Mouse (Mus musculus) E14TG2a.4 (cell line): ENCODE data around the gene Hist1h4f.
"Not testable (repeated sequence)": the region's sequence is repeated elsewhere in the genome, so short reads cannot be mapped to it uniquely, and the experiment has no call there.

Source experiments
- H3K27me3 ChIP-seq: 2 replicates; pipeline ENCODE4 v1.6.1; 2014; ENCODE audit warnings: low read length, control low read depth; ENCODE audit not compliant: insufficient read depth
- H3K36me3 ChIP-seq: 2 replicates; pipeline ENCODE4 v1.6.1; 2014; ENCODE audit warnings: low read length, control low read depth; ENCODE audit not compliant: insufficient read depth
- H3K4me1 ChIP-seq: replicated peaks from 2 replicates; pipeline ENCODE4 v1.6.1; 2014; ENCODE audit warnings: low read depth, low read length, control low read depth
- H3K4me3 ChIP-seq: replicated peaks from 2 replicates; pipeline ENCODE4 v1.5.1; 2014; ENCODE audit warnings: mild to moderate bottlenecking, low read length
- H3K9me3 ChIP-seq: 2 replicates; pipeline ENCODE4 v1.6.1; 2014; ENCODE audit warnings: low read length, control low read depth
- CTCF ChIP-seq: conservative IDR thresholded peaks from 2 replicates; pipeline ENCODE4 v1.5.1; 2014; ENCODE audit warnings: low read length
- NANOG ChIP-seq: IDR thresholded peaks from 2 replicates; pipeline ENCODE4 v1.6.1; 2014; ENCODE audit warnings: borderline replicate concordance, low read length, mixed read lengths
- POU5F1 ChIP-seq: IDR thresholded peaks from 2 replicates; pipeline ENCODE4 v1.6.1; 2014; ENCODE audit warnings: low read length, borderline replicate concordance

Hist1h4f gene

DNA sequence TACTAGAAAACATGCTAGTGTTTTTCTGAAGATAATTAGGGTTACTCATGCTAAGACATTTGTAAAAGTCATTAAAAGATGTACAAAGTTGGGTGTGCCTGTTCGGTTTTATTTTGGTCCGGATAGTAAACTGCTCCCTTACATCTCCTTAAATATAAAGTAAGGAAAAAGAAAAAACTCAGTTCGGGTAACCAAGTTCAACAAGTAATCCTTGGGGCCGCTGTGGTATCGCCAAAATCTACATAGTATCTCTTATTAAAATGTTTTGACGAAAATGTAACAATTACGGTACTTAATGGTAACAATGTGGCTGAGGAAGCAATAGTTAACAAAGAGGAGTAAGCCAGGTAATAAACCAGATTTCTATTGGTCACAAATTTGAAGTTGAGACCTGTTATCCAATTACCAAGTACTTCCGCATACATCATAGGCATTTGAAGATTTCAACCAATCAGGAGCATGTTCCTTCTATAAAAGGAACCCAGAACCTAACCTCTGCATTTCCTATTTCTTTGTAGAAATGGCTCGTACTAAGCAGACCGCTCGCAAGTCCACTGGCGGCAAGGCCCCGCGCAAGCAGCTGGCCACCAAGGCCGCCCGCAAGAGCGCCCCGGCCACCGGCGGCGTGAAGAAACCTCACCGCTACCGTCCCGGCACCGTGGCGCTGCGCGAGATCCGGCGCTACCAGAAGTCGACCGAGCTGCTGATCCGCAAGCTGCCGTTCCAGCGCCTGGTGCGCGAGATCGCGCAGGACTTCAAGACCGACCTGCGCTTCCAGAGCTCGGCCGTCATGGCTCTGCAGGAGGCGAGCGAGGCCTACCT, 7.3 kb downstream of the Hist1h4f start, which contains the start of gene Hist1h3f:
Gene Hist1h3f, plus strand, starts transcription at position 88 of the 822 bp plus-strand sequence.
- Histone ChIP-seq H3K9me3 (no peaks in the 10 kb centered on the region), H3K4me1 (peaks cover 18% of the 10 kb centered on the region), H3K27me3 (no peaks in the 10 kb centered on the region), H3K4me3 (peak within 1 kb of the TSS; percentile 74), H3K36me3 (no peaks in the 10 kb centered on the region)
- TF ChIP-seq POU5F1 = no peak
- no peak for TF ChIP-seq NANOG
- TF ChIP-seq CTCF = no peak

DNA sequence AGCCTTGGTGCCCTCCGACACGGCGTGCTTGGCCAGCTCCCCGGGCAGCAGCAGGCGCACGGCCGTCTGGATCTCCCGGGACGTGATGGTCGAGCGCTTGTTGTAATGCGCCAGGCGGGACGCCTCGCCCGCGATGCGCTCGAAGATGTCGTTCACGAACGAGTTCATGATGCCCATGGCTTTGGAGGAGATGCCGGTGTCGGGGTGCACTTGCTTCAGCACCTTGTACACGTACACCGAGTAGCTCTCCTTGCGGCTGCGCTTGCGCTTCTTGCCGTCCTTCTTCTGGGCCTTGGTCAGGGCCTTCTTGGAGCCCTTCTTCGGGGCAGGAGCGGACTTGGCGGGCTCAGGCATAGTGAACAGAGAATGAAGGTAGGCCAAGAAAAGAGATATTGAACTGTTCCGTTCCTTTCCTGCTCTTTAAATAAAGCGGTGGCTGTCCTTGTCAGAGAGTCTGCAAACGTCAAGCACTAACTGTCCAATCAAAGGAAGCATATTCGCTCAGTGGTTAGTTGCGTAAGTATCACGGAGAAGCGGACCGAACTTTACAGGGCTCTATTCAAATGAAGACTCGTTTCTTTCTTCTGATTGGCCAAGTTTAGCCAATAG, 8.3 kb downstream of the Hist1h4f start, which contains the start of gene Hist1h2bh:
Gene Hist1h2bh, minus strand, starts transcription at position 394 of the 609 bp plus-strand sequence.
- H3K36me3 ChIP-seq, H3K27me3 ChIP-seq, H3K9me3 ChIP-seq: not testable (repeated sequence)
- Histone ChIP-seq H3K4me1 (peaks cover 21% of the 10 kb centered on the region), H3K4me3 (peak within 1 kb of the TSS; percentile 74)

DNA sequence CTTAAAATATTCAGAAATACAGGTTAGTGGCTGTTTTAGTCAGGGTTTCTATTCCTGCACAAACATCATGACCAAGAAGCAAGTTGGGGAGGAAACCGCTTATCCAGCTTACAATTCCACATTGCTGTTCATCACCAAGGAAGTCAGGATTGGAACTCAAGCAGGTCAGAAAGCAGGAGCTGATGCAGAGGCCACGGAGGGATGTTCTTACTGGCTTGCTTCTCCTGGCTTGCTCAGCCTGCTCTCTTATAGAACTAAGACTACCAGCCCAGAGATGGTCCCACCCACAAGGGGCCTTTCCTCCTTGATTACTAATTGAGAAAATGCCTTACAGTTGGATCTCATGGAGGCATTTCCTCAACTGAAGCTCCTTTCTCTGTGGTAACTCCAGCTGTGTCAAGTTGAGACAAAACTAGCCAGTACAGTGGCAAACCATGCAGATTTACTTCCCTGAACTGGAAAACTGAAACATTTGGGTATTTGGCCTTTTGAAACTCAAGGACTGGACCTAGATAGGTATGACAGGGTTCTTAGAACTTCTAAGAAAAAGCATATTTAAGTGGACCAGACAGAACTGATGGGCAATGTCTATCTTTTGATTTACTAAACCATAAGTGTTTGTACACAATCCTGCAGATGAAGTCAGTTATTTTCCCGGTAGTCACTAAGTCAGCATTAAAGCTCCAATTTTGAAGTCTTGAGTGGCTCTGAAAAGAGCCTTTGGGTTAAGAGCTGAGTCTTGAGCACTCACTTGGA, 9.0 kb downstream of the Hist1h4f start:
- peaks cover 26% of the 10 kb centered on the region for H3K4me1 ChIP-seq
- H3K4me3 ChIP-seq = peak overlapping the region; percentile 74
- not testable (repeated sequence) for H3K27me3 ChIP-seq, H3K36me3 ChIP-seq, H3K9me3 ChIP-seq

DNA sequence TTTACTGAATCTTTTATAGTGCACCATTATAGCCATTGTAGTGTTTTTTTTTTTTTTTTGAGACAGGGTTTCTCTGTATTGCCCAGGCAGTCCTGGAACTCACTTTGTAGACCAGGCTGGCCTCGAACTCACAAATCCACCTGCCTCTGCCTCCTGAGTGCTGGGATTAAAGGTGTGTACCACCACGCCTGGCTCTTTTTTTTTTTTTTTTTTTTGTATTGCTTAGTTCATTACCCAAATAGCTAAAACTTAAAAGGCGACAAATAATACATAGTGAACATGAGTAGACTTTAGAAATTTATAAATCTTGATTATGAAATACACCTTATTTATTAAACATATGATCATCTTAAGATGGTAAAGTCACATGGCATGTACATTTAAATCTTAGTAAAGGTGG, 10.0 kb downstream of the Hist1h4f start:
- peaks cover 29% of the 10 kb centered on the region for H3K4me1 ChIP-seq
- H3K36me3 ChIP-seq = no peaks in the 10 kb centered on the region; the same call in 1 of the 2 replicates
- no peaks in the 10 kb centered on the region for H3K9me3 ChIP-seq

DNA sequence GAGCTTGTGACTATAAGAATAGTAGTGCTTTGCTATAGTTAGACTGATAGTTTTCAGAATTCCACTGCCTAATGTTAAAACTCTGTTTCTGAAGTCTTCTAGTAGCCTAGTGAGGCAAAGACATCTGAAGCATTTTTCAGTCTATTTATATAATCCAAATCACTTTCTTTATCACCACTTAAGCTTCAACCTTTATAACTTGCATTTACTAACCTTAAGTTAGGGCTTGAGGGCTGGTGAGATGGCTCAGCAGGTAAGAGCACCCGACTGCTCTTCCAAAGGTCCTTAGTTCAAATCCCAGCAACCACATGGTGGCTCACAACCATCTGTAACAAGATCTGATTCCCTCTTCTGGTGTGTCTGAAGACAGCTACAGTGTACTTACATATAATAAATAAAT, 11.6 kb downstream of the Hist1h4f start:
- not testable (repeated sequence) for H3K36me3 ChIP-seq, H3K27me3 ChIP-seq, H3K9me3 ChIP-seq, H3K4me3 ChIP-seq
- peaks cover 25% of the 10 kb centered on the region for H3K4me1 ChIP-seq

More for the DNA sequence above, 10.0 kb downstream of the Hist1h4f start:
- no peak for TF ChIP-seq POU5F1
- no peak for TF ChIP-seq CTCF
- TF ChIP-seq NANOG = no peak
- H3K27me3 ChIP-seq = no peaks in the 10 kb centered on the region
- no peak overlapping the region for H3K4me3 ChIP-seq

DNA sequence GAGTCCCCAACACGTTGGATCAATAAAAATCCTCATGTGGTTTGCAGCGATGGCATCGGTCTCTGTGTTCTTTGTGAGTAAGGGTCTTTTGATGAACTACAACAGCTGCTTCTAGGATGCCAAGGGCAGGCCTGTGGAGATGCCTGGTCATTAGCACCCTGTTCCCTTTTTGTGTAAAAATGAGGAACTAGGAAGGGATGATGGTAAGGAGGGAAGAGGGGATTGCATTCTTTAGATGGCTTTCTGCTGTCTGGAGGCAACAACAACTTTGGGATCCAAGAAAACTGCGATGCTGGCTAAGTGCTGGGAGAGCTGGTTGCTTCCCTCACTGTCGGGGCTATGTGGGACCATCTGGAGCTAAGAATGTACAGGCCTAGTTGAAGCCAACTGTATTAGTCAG, 13.2 kb downstream of the Hist1h4f start:
- H3K27me3 ChIP-seq = no peaks in the 10 kb centered on the region
- no peaks in the 10 kb centered on the region for H3K9me3 ChIP-seq
- H3K4me1 ChIP-seq = peaks cover 24% of the 10 kb centered on the region
- H3K36me3 ChIP-seq = no peaks in the 10 kb centered on the region; the same call in 1 of the 2 replicates
- H3K4me3 ChIP-seq = no peak overlapping the region
- TF ChIP-seq NANOG (no peak), CTCF (no peak), POU5F1 (no peak)

DNA sequence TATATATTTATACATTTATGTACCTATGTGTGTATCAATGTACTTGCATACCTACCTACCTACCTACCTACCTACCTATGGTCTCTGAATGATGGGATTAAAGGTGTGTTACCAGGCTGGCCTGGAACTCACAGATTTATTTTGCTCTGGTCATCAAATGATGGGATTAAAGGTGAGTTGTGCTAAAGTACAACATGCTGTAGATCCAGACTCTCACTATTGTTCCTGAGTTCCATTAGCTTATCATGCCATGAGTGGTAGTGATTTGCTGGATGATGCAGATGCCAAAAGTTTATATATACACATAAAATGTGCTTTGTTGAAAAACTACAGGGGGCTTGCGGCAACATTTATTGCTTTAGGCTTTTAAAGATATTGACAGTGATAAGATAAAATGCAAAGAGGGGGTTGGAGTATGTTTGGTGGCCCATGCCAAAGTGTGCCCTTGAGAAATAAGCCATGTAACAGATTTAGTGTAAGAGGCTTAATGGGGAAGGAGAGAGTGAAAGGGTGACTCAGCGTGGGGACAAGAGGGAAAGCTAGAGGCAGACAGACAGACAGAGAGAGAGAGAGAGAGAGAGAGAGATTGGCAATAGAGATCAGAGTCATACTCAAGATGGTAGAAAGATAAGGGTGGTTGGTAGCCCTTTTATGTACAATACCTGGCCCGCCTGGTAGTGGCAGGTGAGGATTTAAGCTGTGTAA, 14.3 kb downstream of the Hist1h4f start:
- Histone ChIP-seq H3K36me3 (no peaks in the 10 kb centered on the region; the same call in 1 of the 2 replicates), H3K4me3 (no peak overlapping the region; the same call in 1 of the 2 replicates)
- TF ChIP-seq CTCF = no peak
- TF ChIP-seq POU5F1 = no peak
- TF ChIP-seq NANOG = no peak

DNA sequence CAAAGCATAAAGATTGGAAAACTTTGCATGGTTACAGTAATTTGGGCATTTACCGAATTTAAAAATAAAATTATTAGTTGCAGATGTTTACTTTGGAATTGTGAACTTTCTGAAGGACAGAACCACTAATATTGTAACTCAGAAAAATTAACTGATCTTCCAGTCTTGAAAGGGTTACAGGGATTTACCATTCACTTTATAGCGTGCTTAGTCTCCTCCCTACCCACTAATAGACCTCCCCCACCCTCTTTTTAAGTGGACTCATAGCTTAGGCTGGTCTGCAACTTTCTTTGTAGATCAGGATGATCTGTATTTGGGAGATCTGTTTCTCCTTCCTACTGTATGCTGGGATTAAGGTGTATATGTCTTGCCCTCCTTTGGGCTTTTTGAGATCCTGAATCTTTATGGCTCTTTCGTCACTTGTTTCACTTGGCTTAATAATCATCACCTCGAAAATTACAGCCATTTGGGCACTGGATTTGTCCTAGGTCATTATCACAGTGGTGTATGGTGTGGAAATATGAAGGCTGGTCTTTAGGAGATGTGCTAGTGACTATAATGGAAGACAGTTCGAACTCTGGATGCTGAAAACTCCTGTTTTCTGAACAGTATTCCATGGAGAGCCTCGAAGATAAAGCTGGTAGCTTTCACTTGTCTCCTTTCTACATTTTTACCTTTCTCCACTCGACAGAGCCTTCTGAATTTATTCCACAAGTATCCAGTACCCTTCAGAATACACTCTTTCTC, 15.2 kb downstream of the Hist1h4f start:
- Histone ChIP-seq H3K27me3 (no peaks in the 10 kb centered on the region), H3K4me1 (peaks cover 37% of the 10 kb centered on the region), H3K36me3 (no peaks in the 10 kb centered on the region; the same call in 1 of the 2 replicates), H3K9me3 (no peaks in the 10 kb centered on the region), H3K4me3 (peak overlapping the region; percentile 83)
- no peak for TF ChIP-seq POU5F1
- TF ChIP-seq CTCF = no peak
- TF ChIP-seq NANOG = no peak

More for the DNA sequence above, 14.3 kb downstream of the Hist1h4f start:
- no peaks in the 10 kb centered on the region for H3K27me3 ChIP-seq
- H3K9me3 ChIP-seq = no peaks in the 10 kb centered on the region
- H3K4me1 ChIP-seq = peaks cover 35% of the 10 kb centered on the region

DNA sequence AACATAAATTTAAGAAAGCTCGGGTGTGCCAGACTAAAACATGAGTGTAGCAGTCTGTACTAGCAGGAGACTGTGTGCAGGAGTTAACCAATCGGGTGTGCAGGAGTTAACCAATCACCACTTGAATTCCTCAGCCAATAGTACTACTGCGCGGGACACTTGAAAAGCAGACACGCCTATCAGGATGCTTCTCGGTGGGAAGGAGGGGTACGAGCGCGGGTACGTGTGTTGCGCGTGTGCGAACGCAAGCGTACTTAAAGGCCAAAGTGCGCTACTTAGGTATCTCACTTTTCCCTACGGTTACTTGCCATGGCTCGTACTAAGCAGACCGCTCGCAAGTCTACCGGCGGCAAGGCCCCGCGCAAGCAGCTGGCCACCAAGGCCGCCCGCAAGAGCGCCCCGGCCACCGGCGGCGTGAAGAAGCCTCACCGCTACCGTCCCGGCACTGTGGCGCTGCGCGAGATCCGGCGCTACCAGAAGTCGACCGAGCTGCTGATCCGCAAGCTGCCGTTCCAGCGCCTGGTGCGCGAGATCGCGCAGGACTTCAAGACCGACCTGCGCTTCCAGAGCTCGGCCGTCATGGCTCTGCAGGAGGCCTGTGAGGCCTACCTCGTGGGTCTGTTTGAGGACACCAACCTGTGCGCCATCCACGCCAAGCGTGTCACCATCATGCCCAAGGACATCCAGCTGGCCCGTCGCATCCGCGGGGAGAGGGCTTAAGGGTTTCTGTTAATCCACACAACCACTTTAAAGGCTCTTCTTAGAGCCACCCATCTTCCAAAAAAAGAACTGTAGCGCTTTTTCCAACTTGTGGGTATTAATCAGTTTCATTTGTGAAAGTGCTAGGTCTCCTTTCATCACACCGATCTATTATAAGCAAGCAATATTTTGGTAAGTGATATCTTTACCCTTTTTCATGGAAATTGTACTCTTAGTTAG, 16.0 kb downstream of the Hist1h4f start, which contains the start of gene Hist1h3g:
Gene Hist1h3g, plus strand, starts transcription at position 286 of the 939 bp plus-strand sequence.
- H3K27me3 ChIP-seq, H3K36me3 ChIP-seq, H3K9me3 ChIP-seq: not testable (repeated sequence)
- Histone ChIP-seq H3K4me1 (peaks cover 37% of the 10 kb centered on the region), H3K4me3 (peak within 1 kb of the TSS; percentile 83)
